Mouse (Mus musculus): Measurements from ENCODE around the gene Gm20388. TPM values are rescaled to one million over a fixed set of nuclear protein-coding genes. Genes with fewer than 3 reads are reported as not detected.

The Gm20388 gene
- polyA plus RNA-seq, 1 experiment from 2014 or later, result 12.4 TPM

DNA sequence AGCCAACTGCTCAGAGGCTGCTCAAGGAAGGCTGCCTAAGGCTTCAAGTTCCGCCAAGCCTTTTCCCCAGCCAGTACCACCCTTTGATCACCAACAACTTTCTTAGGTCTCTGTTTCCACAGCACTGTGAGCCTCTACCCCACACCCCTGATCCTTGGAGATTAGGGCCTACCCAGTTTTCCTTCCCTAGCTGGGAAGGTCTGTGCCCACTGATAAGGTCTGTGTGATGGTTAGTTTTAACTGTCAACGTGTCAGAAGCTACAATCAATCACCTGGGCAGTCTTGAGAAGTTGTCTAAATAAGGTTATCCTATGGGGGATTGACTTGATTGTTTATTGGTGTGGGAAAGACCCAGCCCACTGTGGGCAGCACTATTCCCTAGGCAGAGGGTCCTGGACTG lies 2627.2 kb downstream of the Gm20388 start:
- WGBS, result 89% methylated on average over 2 of the region's 2 CpGs
- no peak overlapping the region for H3K9ac ChIP-seq (ENCODE audit: low read depth, low read length)
- no peak overlapping the region for H3K4me2 ChIP-seq (ENCODE audit: low read length)
- H3K36me3 ChIP-seq (ENCODE audit: control insufficient read depth, insufficient read depth, low read length), result no peaks in the 10 kb centered on the region
- H3K27ac ChIP-seq (ENCODE audit: low read depth, low read length), result no peak overlapping the region
- no peaks in the 10 kb centered on the region for H3K4me1 ChIP-seq (ENCODE audit: control insufficient read depth, insufficient read depth, low read depth, low read length)
- no peaks in the 10 kb centered on the region for H3K9me3 ChIP-seq (ENCODE audit: control insufficient read depth, low read length)
- no peaks in the 10 kb centered on the region for H3K27me3 ChIP-seq (replicated peaks; ENCODE audit: control insufficient read depth, insufficient read depth, low read length)
- H3K4me3 ChIP-seq (ENCODE audit: low read length), result no peak overlapping the region
- no peak for ATAC-seq

DNA sequence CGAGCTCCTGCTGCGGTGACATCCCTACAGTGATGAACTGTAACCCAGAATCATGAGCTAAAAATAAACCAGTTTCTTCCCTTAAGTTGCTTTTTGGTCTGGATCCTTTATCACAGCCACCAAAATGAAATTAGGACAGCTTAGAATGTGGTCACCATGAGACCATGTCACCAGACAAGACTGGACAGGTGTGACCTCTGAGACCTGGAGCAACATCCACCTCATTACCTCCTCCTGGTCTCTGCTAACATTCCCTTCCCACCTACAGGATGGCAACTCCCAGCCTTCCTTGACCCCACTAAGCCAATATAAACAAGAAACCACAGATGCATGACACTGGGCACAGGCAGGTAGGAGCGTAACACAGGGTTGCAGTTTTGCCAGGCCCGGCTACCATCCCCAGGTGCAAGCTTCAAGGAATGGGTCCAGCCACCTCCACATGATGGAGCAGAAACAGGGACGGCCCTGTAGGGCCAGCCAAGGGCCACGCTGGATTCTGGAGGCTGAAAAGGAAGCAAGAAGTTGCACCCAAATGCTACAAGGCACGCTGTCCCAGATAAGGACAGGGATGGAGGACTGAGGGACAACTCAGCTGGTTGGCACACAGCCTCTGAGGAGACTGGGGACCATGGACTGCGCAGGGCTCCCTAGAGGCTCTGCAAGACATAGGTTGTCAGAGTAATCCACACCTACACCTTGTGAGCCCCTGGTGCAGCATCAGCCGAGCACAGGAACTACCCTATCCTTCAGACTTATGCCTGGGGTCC lies 2627.9 kb downstream of the Gm20388 start:
- ATAC-seq, result no peak
- H3K9me3 ChIP-seq (ENCODE audit: control insufficient read depth, low read length), result no peaks in the 10 kb centered on the region
- no peaks in the 10 kb centered on the region for H3K36me3 ChIP-seq (ENCODE audit: control insufficient read depth, insufficient read depth, low read length)
- no peak overlapping the region for H3K4me3 ChIP-seq (ENCODE audit: low read length)
- no peak overlapping the region for H3K4me2 ChIP-seq (ENCODE audit: low read length)
- 89% methylated on average over 9 of the region's 9 CpGs for WGBS
- H3K27me3 ChIP-seq (replicated peaks; ENCODE audit: control insufficient read depth, insufficient read depth, low read length), result no peaks in the 10 kb centered on the region
- H3K9ac ChIP-seq (ENCODE audit: low read depth, low read length), result no peak overlapping the region
- no peak overlapping the region for H3K27ac ChIP-seq (ENCODE audit: low read depth, low read length)
- H3K4me1 ChIP-seq (ENCODE audit: control insufficient read depth, insufficient read depth, low read depth, low read length), result no peaks in the 10 kb centered on the region

DNA sequence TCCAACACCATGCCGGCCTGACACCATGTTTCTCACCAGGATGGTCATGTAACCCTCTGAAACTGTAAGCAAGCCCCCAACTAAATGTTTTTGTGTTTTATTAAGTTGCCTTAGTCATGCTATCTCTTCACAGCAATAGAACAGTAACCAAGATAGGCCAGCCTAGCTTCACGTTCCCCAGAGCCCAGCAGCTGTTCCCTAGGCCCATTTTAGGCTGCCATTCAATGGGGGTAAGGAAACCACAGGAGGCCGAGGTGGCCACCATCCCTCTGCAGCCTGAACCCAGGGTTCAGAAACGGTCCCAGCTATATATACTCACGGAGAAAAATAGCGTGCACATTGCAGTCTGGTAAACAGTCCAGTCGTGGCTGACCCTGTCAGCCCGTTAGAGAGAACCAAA lies 2633.5 kb downstream of the Gm20388 start:
- Histone ChIP-seq H3K9ac (ENCODE audit: low read depth, low read length) (no peak overlapping the region), H3K4me2 (ENCODE audit: low read length) (no peak overlapping the region), H3K4me1 (ENCODE audit: control insufficient read depth, insufficient read depth, low read depth, low read length) (peaks cover 5% of the 10 kb centered on the region), H3K27ac (ENCODE audit: low read depth, low read length) (no peak overlapping the region), H3K4me3 (ENCODE audit: low read length) (no peak overlapping the region), H3K9me3 (ENCODE audit: control insufficient read depth, low read length) (no peaks in the 10 kb centered on the region), H3K36me3 (ENCODE audit: control insufficient read depth, insufficient read depth, low read length) (no peaks in the 10 kb centered on the region), H3K27me3 (replicated peaks; ENCODE audit: control insufficient read depth, insufficient read depth, low read length) (no peaks in the 10 kb centered on the region)
- WGBS, result 87% methylated on average over 8 of the region's 8 CpGs
- no peak for ATAC-seq

DNA sequence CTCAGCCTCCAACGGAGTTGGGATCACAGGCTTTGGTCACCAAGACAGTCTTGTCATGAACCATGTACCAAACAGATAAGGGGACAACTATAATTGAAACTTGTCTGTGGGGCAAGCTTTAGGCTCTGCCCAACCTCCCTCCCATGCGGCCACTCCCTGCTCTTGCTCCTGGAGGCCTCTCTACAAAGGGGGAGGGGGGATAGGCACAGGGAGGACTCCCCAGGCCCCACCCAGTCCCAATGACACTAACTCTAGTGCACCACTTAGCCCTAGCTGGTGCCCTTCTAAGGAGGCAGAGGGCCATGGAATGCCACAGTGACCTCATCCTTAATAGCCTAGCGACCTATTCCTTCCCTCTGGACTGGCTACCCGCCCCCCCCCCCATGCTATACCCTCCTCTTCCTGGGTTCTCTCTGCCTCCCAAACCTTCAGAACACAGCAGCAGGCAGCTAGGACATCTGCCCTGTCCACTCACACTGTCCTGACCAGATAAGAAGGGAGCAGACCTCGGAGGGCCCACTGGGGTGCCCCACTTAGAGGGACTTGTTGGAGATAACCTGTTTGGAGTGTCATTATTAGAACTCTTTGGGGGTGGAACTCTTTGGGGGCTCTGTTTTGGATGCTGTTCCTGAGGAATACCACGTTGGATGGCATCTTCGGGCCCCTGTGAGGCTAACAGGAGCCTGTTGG lies 2635.6 kb downstream of the Gm20388 start:
- 87% methylated on average over 6 of the region's 7 CpGs for WGBS

DNA sequence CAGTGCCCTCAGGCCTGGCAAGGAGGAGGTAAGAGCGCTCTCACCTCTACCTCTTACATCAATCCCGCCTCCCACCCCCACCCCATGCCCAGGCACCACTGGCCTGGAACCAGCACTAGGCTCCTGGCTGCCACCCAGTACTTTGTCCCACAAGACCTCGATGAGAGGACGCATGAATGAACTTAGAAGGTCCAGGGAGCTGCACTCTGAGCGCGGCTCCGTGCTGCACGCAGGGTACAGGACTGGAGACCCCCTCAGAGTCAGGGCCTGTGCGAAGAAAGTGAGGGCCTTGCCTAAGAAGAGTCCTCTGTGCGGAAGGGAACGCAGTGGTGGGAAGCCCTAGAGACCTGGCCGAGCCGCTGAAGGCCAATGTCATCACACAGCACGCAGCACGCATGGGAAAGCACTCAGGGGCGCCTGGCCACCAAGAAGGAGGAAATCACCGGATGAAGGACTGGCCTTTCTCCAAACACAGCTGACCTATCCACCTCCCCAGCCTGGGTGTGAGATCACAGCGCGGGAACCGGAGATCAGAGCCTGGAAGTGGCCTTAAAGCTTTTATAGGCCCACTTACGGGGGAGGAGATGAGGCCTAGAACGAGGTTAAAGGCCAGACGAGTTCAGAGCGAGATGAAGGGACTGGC lies 2636.3 kb downstream of the Gm20388 start:
- H3K36me3 ChIP-seq (ENCODE audit: control insufficient read depth, insufficient read depth, low read length), result no peaks in the 10 kb centered on the region
- ATAC-seq, result no peak
- no peak overlapping the region for H3K4me3 ChIP-seq (ENCODE audit: low read length)
- H3K27me3 ChIP-seq (replicated peaks; ENCODE audit: control insufficient read depth, insufficient read depth, low read length), result peaks cover 13% of the 10 kb centered on the region
- 62% methylated on average over 24 of the region's 24 CpGs for WGBS
- H3K27ac ChIP-seq (ENCODE audit: low read depth, low read length), result no peak overlapping the region
- no peaks in the 10 kb centered on the region for H3K9me3 ChIP-seq (ENCODE audit: control insufficient read depth, low read length)
- no peak overlapping the region for H3K4me2 ChIP-seq (ENCODE audit: low read length)
- peak overlapping the region; percentile 13; the same call in 1 of the 2 replicates for H3K9ac ChIP-seq (ENCODE audit: low read depth, low read length)
- peaks cover 18% of the 10 kb centered on the region for H3K4me1 ChIP-seq (ENCODE audit: control insufficient read depth, insufficient read depth, low read depth, low read length)

More for the DNA sequence above, 2635.6 kb downstream of the Gm20388 start:
- H3K36me3 ChIP-seq (ENCODE audit: control insufficient read depth, insufficient read depth, low read length), result no peaks in the 10 kb centered on the region
- H3K9me3 ChIP-seq (ENCODE audit: control insufficient read depth, low read length), result no peaks in the 10 kb centered on the region
- H3K27ac ChIP-seq (ENCODE audit: low read depth, low read length), result no peak overlapping the region
- no peak overlapping the region for H3K4me3 ChIP-seq (ENCODE audit: low read length)
- peaks cover 17% of the 10 kb centered on the region for H3K4me1 ChIP-seq (ENCODE audit: control insufficient read depth, insufficient read depth, low read depth, low read length)
- H3K9ac ChIP-seq (ENCODE audit: low read depth, low read length), result no peak overlapping the region
- ATAC-seq, result no peak
- no peak overlapping the region for H3K4me2 ChIP-seq (ENCODE audit: low read length)
- peaks cover 7% of the 10 kb centered on the region for H3K27me3 ChIP-seq (replicated peaks; ENCODE audit: control insufficient read depth, insufficient read depth, low read length)

DNA sequence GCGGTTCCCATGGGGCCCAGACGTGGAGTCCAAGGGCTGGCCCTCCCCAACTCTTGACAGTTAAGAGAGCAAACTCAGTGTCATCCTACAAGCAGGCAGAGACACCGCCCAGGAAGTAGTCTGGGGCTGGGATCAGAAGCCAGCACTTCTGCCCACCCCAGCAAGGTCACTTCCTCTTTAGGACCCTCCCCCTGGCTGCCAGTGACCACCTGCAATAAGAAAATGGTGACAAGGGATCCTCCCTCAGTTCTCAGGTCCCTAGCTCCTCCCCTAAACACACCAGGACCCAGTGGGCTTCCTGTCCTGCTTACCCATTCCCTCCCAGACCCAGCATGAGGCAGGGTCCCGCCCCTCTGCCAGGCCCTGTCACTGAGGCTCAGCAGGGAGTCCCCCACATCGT lies 2637.2 kb downstream of the Gm20388 start:
- WGBS, result 36% methylated on average over 5 of the region's 5 CpGs
- ATAC-seq, result no peak
- H3K36me3 ChIP-seq (ENCODE audit: control insufficient read depth, insufficient read depth, low read length), result no peaks in the 10 kb centered on the region

DNA sequence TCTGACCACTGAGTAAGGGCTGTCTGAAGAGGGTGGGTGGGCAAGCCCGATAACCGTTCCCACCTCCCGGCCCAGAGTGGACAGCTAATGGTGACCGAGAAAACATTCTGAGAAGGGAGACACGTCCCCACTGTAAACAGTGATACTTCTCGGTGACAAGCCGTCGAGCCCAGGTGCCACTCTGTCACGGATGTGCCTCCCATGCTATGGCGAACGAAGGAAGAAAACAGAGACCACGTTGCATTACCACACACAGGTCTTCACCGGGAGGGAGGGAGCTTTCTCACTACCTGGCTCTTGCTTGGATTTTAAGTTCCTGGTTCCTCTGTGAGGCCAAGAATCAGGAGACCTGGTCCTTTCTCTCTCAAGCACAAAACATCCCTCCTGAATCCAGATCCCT lies 2637.7 kb downstream of the Gm20388 start:
- no peaks in the 10 kb centered on the region for H3K36me3 ChIP-seq (ENCODE audit: control insufficient read depth, insufficient read depth, low read length)
- peaks cover 16% of the 10 kb centered on the region for H3K27me3 ChIP-seq (replicated peaks; ENCODE audit: control insufficient read depth, insufficient read depth, low read length)
- H3K27ac ChIP-seq (ENCODE audit: low read depth, low read length), result no peak overlapping the region
- WGBS, result 79% methylated on average over 13 of the region's 13 CpGs
- ATAC-seq, result no peak
- no peaks in the 10 kb centered on the region for H3K9me3 ChIP-seq (ENCODE audit: control insufficient read depth, low read length)
- no peak overlapping the region for H3K9ac ChIP-seq (ENCODE audit: low read depth, low read length)
- no peak overlapping the region for H3K4me3 ChIP-seq (ENCODE audit: low read length)
- H3K4me1 ChIP-seq (ENCODE audit: control insufficient read depth, insufficient read depth, low read depth, low read length), result peaks cover 18% of the 10 kb centered on the region
- no peak overlapping the region for H3K4me2 ChIP-seq (ENCODE audit: low read length)

More for the DNA sequence above, 2637.2 kb downstream of the Gm20388 start:
- no peak overlapping the region for H3K9ac ChIP-seq (ENCODE audit: low read depth, low read length)
- no peak overlapping the region for H3K27ac ChIP-seq (ENCODE audit: low read depth, low read length)
- peaks cover 18% of the 10 kb centered on the region for H3K4me1 ChIP-seq (ENCODE audit: control insufficient read depth, insufficient read depth, low read depth, low read length)
- no peak overlapping the region for H3K4me3 ChIP-seq (ENCODE audit: low read length)
- peaks cover 16% of the 10 kb centered on the region for H3K27me3 ChIP-seq (replicated peaks; ENCODE audit: control insufficient read depth, insufficient read depth, low read length)
- H3K4me2 ChIP-seq (ENCODE audit: low read length), result no peak overlapping the region
- H3K9me3 ChIP-seq (ENCODE audit: control insufficient read depth, low read length), result no peaks in the 10 kb centered on the region

DNA sequence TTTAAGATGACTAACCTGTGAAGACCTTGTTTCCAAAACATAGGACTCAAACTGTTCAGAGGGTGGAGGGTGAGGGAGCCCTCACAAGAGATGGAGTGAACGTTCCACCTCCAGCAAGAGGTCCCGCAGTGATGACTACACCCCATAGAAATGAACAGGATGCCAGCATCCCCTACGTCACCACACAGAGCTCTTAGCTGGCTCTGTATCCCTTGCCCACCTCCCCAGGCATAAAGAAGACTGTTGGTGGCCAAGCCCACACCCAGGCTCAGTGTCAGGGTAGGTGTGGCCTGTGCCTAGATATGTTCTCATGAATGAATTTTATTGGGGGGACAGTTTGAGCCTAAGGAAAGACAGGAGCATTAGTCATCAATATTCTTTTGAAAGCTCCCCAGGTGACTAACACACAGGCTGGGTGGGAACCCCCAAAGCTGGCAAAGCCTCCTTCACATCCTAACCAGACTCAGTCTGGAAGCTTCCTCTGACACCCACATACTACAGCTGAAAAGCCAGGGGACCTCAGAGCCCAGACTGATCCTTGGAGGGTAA lies 2638.3 kb downstream of the Gm20388 start:
- H3K36me3 ChIP-seq (ENCODE audit: control insufficient read depth, insufficient read depth, low read length), result no peaks in the 10 kb centered on the region
- H3K4me3 ChIP-seq (ENCODE audit: low read length), result no peak overlapping the region
- no peak overlapping the region for H3K4me2 ChIP-seq (ENCODE audit: low read length)
- no peak for ATAC-seq
- WGBS, result 82% methylated on average over 3 of the region's 3 CpGs
- no peak overlapping the region for H3K27ac ChIP-seq (ENCODE audit: low read depth, low read length)
- H3K27me3 ChIP-seq (replicated peaks; ENCODE audit: control insufficient read depth, insufficient read depth, low read length), result peaks cover 16% of the 10 kb centered on the region
- no peaks in the 10 kb centered on the region for H3K9me3 ChIP-seq (ENCODE audit: control insufficient read depth, low read length)
- H3K4me1 ChIP-seq (ENCODE audit: control insufficient read depth, insufficient read depth, low read depth, low read length), result peaks cover 18% of the 10 kb centered on the region
- no peak overlapping the region for H3K9ac ChIP-seq (ENCODE audit: low read depth, low read length)
